Mouse (Mus musculus) frontal cortex, postnatal 25 days (tissue): ENCODE measurements at regions not wholly inside any gene's neighbourhood (a gene's known extent, or its start where the extent isn't known, plus 50 kb on each side); places are given as distances from the start of the nearest gene placed in this dataset.
"Not testable (repeated sequence)": the region's sequence is repeated elsewhere in the genome, so short reads cannot be mapped to it uniquely, and the experiment has no call there.

ENCODE experiments used
- DNase-seq, 2 experiments: peaks; one replicate each; pipeline ENCODE4 v3.0.0; 2022; ENCODE audit warnings: low spot score in 2 of 2

DNA sequence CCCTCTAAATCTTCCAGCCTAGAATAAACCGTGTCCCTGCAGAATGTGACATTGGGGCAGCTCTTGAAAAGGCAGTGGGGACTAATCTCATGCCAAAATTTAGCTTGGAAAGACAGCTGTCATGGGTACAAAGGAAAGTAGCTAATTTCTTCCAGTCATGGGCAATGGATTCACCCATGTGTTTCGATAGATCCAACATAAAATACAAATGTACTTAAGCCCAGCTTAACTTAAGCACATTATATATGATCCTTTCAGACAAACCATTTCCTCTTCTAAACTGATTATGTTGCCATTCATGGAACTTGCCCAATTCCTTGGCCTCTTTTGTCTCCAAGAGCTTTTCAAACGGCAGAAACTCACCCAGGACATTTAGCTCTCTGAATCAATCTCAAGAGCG, 970.5 kb downstream of the Defb40 start:
- DNase-seq: no peak

GRCm38 (mm10) chr8:18005660-18006059, 972.4 kb downstream of the Defb40 start:
- DNase-seq: no peak

GRCm38 (mm10) chr8:18000750-18001149, 977.3 kb downstream of the Defb40 start:
- DNase-seq: no peak

- DNase-seq: no peak
Measured at GRCm38 (mm10) chr8:17984779-17985178, 993.3 kb downstream of the Defb40 start.

DNA sequence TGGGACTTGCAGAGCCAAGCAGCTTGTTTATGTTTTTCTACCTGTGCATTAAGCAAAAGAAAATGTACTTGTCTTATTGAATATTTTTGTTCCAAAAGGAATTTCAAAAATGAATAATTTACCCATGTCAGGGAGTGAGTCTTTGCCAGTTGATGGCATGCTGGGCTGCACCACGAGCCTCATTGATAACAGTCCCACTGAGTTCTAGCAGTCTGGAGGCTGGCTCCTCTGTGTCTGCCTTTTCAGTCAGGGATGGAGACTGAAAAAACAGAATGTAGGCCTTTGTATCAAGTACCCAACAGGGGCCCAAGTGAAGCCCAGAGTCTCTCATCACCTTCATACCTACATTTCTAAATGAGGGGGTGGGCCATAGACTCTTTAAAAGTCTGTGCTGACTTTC, 1029.2 kb downstream of the Defb40 start:
- DNase-seq: no peak

- DNase-seq: no peak
Measured at GRCm38 (mm10) chr8:17948053-17948834, 1029.8 kb downstream of the Defb40 start.

DNA sequence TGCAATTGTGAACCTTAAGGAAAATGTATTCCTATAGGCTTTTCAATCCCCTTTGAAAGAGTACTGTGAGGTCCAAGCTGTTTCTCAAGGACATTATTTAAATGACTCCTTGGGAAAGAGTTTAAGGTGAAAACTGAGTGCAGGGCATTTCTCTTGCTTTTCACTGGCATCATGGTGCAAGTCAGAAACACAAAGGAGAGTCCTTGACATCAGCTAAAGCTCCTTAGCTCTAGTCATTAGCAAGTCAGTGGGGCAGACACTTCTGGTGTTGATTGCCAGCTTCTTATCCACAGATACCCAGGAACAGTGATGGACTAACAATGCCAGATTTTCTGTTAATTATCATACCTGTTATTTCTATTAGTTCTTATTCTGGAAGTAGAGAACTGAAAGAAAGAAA, 1043.4 kb downstream of the Defb40 start:
- DNase-seq: no peak

- DNase-seq: no peak
Measured at GRCm38 (mm10) chr8:17909316-17909715, 1068.7 kb downstream of the Defb40 start.

GRCm38 (mm10) chr8:17888598-17888997, 1089.5 kb downstream of the Defb40 start:
- DNase-seq: not testable (repeated sequence)

DNA sequence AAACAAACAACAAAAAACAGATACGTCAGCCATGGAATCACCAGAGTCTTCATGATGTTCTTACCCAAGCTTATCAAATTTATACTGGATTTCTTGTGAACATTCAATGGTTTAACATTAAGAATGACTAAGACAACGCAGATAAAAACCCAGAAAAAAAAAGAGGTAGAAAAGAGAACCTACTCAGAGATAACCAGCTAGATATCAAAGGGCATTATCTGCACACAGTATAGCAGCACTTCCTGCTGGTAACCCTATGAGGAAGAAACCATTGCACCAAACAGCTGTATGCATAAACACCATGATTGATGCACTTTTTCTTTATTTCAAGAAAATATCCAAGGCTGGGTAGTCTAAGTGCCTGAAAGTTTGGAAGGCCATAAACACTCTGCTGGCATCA, 1114.7 kb downstream of the Defb40 start:
- no peak for DNase-seq
